Mouse (Mus musculus) natural killer cell, adult 2 months (primary cell): ENCODE data around the gene Ggta1.
A peak's percentile ranks its signal among the peaks of the same experiment; 100 is the strongest.

Experiments
- DNase-seq, 2 experiments: peaks; one replicate each; pipeline ENCODE4 v3.0.0; 2022; ENCODE audit warnings: low spot score in 2 of 2

Gene Ggta1

GRCm38 (mm10) chr2:35440480-35440879 lies 22.6 kb downstream of the Ggta1 start:
- DNase-seq: no peak

DNA sequence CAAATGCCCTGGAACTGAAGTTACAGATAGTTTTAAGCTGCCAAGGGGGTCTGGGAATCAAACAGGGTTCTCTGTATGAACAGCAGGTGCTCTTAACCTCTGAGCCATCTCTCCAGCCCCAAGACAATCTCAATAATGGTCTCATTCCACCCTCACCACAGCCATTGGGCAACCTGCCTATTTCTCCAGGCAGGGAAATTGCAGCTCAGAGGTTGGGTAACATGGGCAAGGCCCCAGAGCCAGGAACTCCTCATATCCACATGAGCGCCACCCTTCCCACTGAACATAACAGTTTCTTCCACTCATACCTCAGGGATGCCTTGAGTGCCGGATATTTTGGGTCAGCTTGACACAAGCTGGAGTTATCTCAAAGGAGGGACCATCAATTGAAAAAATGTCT lies 25.2 kb downstream of the Ggta1 start:
- no peak for DNase-seq

DNA sequence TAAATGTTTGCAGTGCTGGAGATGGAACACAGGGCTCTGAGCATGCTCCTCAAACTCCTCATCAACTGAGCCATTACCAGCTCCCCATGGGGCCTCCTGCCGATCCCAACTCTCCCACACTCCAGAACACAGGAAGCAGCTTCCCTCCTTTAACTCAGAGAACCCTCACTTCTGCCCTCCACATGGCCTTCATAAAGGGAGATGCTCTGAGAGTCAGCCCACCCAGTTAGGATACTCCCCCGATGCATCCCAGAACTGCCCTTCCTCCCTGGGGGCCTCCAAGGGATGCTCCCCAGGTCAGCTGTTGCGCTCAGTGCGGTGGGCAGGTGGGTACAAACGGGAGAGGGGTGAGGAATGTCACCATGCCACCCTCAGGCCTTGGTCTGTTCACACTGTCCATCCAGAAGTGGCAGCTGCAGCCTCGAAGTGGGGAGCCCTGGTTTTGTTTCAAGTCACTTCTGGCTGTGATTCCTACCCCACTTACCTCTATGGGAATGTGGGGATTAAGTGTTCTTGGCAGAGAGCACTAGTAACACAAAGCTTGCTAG lies 28.4 kb downstream of the Ggta1 start:
- no peak for DNase-seq

GRCm38 (mm10) chr2:35433428-35433827 lies 29.6 kb downstream of the Ggta1 start:
- no peak for DNase-seq

DNA sequence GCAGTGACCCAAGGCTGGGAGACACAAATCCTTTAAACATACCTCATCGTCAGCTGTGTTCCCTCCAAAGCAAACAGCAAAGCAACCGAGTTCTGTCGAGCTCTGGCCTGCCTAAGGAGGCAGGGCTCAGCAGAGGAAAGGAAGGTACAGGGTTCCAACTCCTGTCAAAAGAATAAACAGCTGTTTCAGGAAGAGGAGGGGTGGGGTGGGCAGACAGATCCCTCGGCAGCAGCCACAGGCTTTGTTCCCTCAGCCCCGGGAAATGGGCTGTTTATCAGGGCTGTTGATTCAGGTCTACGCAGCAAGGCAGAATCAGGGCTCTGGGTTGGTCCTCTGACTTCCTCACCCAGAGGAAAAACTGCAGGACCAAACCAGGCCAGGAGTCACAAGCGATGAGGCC lies 30.6 kb downstream of the Ggta1 start:
- DNase-seq: no peak

DNA sequence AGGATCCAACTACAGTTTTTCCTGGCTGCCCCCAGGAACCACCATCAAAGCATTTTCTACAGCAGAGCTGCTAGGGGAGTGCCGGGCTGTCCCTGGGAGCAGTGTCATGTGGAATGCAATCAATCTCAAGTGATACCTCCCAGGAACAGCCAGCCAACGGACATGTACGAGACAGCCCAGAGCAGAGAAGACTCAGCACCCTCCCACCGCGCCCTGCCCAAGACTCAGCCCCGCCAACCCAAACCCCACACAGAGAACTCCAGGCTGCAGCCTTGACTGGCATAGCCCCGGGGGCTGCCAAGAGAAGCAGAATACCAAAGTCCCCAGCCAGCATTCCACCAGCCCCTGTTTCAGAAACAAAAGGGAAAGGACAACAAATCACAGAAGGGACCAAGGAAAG lies 31.0 kb downstream of the Ggta1 start:
- no peak for DNase-seq

DNA sequence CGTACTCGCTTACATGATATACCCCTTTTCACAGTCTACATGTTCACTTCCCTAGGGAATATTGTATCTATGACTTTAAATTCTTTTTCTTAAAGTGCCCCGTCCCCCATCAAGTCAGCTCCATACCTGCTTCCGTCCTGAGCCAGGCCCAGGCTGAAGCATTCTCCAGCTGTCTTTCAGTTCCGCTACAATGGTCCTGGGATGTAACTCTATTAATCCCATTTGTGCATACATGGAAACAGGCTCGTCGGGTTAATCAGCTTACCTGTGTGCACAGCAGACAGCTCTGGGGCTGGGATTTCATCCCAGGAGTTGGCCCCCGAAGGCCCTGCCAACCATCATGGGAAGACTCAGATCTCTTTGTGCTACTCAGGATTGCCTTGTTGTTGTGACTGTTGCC lies 32.2 kb downstream of the Ggta1 start:
- no peak for DNase-seq

DNA sequence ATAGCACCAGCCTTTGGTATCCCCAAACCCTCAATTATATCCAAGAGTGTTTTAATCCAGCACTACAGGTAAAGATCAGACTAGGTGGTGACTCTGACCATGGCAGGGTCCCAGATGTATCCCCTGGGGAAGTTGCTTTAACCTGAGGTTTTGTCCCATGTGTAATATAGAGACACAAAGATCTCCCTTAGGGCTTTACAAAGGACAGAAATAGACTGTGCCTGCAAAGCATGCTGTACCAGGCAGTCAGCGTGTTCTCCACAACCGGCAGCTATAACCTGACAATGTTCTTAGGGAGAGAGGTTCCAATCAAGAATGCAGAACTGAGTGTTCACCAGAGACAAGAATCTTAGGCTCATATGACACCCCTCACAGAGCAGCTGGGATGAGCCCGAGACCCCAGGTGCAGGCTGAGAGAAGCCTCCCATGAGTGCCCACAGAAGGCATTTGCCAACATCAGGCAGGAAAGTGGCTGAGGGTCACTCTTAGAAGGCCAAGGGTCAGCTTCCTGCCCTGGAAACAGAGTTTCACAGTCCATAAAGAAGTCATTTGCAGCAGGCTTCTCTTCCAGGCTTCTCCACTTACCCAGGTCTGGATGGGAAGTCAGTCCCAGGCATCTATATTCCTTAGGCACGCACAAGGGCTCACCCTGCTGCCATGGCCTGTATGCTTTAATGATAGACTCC lies 34.3 kb downstream of the Ggta1 start:
- no peak for DNase-seq

DNA sequence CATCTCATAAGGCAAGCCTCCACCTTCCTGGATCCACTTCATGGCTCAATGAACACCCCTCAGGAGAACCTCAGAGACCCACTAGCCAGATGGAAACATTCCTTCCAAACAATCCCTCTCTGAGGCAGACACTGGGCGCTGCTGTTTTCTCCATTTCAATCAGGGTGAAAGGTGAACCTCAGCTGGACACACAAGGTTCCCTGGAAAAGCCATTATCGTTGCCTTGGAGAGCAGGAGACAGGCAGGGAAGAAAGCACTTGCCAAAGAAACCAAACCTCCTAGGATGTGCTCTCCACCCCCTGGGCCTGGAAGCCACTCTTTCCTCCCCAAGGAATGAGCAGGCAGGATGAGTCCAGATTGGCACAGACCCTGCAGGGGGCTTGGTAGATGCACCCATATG lies 35.5 kb downstream of the Ggta1 start:
- DNase-seq: no peak

- no peak for DNase-seq
Measured at GRCm38 (mm10) chr2:35423711-35424339, 39.2 kb downstream of the Ggta1 start.

DNA sequence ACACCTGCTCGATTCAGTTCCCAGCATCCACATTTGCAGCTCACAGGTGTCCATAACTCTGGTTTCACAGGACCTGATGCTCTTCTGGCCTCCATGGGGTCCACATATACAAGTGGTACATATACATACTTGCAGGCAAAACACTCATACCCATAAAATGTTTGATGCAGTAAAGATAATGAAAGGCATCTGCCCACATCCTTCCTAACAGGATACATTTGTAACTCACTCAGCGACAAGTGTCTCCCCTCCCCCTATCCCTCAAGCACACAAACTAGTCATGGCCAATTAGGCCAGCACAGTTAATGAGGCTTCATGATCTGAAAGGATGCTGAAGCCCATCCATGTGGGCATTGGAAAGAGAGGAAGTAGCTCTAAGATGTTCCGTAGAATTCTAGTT lies 40.6 kb downstream of the Ggta1 start:
- DNase-seq: peak in 1 of 2 experiments; percentile 36

GRCm38 (mm10) chr2:35420681-35421080 lies 42.4 kb downstream of the Ggta1 start:
- DNase-seq: no peak

GRCm38 (mm10) chr2:35419671-35420070 lies 43.4 kb downstream of the Ggta1 start:
- DNase-seq: no peak

DNA sequence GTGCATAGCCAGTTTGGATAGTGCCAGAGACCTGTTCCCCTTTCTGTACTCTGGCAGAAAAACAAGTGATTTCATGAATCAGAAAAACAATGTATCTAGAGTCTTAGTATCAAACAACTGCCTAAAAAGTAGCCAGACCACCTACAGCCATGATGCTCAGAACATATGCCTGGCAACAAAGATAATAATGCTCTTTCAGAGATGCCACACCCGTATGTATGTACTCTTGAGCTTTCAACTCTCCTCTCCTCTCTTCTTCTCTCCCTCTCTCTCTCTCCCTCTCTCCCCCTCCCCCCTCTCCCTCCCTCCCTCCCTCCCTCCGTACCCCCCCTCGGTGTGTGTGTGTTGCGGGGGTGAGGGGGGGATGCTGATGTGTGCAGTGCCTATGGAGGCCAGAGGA lies 43.8 kb downstream of the Ggta1 start:
- DNase-seq: no peak

GRCm38 (mm10) chr2:35417231-35417630 lies 45.8 kb downstream of the Ggta1 start:
- DNase-seq: no peak

DNA sequence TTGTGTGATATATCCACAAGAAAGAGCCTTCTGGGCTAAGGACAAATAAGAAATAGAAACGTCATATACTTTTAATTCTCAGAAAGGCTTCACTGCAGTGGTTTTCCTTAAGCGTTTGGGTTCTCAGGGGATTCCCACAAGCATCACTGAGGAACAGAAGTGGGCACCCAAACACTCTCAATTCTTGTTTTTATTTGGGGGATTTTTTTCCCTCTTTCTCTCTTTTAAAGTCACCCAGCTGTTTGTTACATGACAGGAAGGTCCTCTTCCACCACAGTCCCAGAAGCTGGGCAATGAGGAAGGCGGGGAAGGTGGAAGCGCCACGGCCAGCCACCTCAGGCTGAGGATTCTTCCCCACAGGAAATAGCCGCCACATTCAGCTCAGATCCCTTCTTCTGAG lies 46.6 kb downstream of the Ggta1 start:
- DNase-seq: no peak

- DNase-seq: peak in 1 of 2 experiments; percentile 28
Measured at GRCm38 (mm10) chr2:35412810-35413209, 50.2 kb downstream of the Ggta1 start.

DNA sequence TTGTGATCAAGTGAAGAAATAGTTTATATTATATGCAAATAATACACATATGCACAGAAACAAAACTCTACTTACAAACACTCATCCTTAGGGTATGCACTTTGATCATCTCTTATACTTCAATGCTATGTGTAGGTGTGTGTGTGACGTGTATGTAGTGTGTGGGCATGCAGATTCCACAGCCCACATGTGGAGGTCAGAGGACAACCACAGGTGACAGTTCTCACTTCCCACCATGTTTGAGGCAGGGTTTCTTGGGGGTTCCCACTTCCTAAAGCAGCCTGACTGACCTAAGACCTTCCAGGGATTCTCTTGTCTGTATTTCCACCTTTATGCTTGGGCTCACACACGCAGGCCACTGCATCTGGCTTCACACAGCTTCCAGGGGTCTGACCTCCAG lies 50.8 kb downstream of the Ggta1 start:
- peak in 1 of 2 experiments; percentile 32 for DNase-seq

DNA sequence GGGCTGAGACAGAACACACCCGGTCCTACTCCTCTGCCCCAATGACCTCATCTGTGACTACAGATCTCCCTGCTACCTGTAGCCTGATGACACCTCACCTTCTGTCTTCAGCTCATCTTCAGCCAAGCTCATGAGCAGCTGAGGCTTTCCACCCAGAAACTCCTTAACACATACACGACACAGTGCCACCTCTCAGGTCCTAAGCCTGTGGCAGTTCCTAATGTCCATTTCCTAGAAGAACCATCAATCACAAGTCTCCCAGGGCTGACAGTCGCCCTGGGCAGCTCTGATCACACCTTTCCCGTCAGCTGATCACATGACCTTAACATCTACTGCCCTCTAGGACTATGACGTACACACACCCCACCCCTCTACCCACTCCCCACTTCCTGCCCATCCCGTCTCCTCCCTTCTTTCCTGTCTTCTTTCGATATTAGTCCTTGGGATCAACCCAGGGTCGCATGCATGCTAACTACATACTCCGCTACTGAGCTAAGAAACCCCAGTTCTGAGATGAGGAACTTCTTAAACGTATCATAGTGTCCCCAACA lies 51.3 kb downstream of the Ggta1 start:
- peak; percentile 13 to 50 for DNase-seq

- no peak for DNase-seq
Measured at GRCm38 (mm10) chr2:35409466-35409865, 53.6 kb downstream of the Ggta1 start.

DNA sequence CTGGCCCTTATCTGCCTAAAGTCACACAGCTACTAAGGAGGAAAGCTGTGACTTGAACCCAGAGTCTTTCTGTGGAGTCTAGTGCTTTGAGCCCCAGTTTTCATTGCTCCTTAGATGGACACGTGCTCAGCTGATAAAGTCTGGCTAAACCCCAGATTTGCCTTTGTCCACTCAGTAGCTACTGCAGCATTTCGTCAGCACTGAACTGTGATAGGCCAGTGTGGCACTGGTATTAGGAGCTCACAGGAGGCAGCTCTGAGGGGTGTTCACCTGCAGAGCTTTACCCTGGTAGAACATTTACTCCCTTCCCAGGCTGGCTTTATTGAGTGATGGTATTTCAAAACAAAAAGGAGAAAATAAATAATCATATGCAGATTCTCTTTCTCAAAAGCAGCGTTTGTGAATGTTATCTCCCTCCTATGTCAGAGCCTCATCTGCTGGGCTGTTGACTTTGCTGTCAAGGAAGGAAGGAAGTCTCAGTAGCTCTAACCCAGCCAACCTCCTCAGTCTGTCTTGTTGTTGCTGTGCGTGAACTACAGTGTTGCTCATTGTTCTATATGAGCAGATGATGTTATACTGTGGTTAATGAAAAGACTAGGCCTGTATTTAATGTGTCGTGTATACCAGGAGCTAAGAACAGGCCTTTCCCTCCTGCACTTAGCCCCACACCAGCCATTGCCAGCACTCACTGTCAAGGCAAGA lies 54.5 kb downstream of the Ggta1 start:
- no peak for DNase-seq

GRCm38 (mm10) chr2:35407878-35408277 lies 55.2 kb downstream of the Ggta1 start:
- no peak for DNase-seq

- no peak for DNase-seq
Measured at GRCm38 (mm10) chr2:35407266-35407665, 55.8 kb downstream of the Ggta1 start.
